Mouse (Mus musculus): ENCODE results near the gene Hacd2. TPM values are rescaled to one million over a fixed set of nuclear protein-coding genes. Genes with fewer than 3 reads are reported as not detected.

Gene Hacd2
- polyA plus RNA-seq, 2 experiments, result 52.8 to 62.2 TPM

- ATAC-seq (ENCODE audit: low FRiP score, low read depth) (peak; percentile 84), DNase-seq (ENCODE audit: low spot score) (peak; percentile 91)
- Histone ChIP-seq H3K4me1 (ENCODE audit: control insufficient read depth, insufficient read depth, low read length) (peaks cover 37% of the 10 kb centered on the region), H3K4me2 (replicated peaks; ENCODE audit: low read depth, low read length, severe bottlenecking) (0 out of 2 replicates have a peak overlapping the region, but pooled peaks have one; percentile 0), H3K27me3 (ENCODE audit: control insufficient read depth, insufficient read depth, low read length) (no peaks in the 10 kb centered on the region), H3K9ac (ENCODE audit: low read depth, low read length, severe bottlenecking) (no peak overlapping the region), H3K36me3 (ENCODE audit: control insufficient read depth, insufficient read depth, low read length) (no peaks in the 10 kb centered on the region), H3K4me3 (replicated peaks; ENCODE audit: low read length) (no peak overlapping the region), H3K9me3 (ENCODE audit: control insufficient read depth, low read length) (no peaks in the 10 kb centered on the region), H3K27ac (replicated peaks; ENCODE audit: low read depth, low read length) (no peak overlapping the region)
- no peak for TF ChIP-seq POLR2A (IDR thresholded peaks at IDR 0.05; ENCODE audit: borderline replicate concordance, extremely low read depth, insufficient read depth, insufficient read length)
- 21% methylated on average over 10 of the region's 10 CpGs for WGBS
Measured at GRCm38 (mm10) chr16:35110410-35111142, 88.3 kb downstream of the Hacd2 start.

- Histone ChIP-seq H3K9ac (ENCODE audit: low read depth, low read length, severe bottlenecking) (no peak overlapping the region), H3K4me3 (replicated peaks; ENCODE audit: low read length) (no peak overlapping the region), H3K4me1 (ENCODE audit: control insufficient read depth, insufficient read depth, low read length) (peaks cover 37% of the 10 kb centered on the region), H3K9me3 (ENCODE audit: control insufficient read depth, low read length) (no peaks in the 10 kb centered on the region), H3K27ac (replicated peaks; ENCODE audit: low read depth, low read length) (no peak overlapping the region), H3K36me3 (ENCODE audit: control insufficient read depth, insufficient read depth, low read length) (no peaks in the 10 kb centered on the region), H3K4me2 (replicated peaks; ENCODE audit: low read depth, low read length, severe bottlenecking) (no peak overlapping the region), H3K27me3 (ENCODE audit: control insufficient read depth, insufficient read depth, low read length) (no peaks in the 10 kb centered on the region)
- TF ChIP-seq POLR2A (IDR thresholded peaks at IDR 0.05; ENCODE audit: borderline replicate concordance, extremely low read depth, insufficient read depth, insufficient read length), result no peak
- 63% methylated on average over 8 of the region's 8 CpGs for WGBS
- no peak for DNase-seq (ENCODE audit: low spot score)
- ATAC-seq (ENCODE audit: low FRiP score, low read depth), result no peak
Measured at GRCm38 (mm10) chr16:35111143-35111620, 89.0 kb downstream of the Hacd2 start.

GRCm38 (mm10) chr16:35113496-35113895 lies 91.3 kb downstream of the Hacd2 start:
- no peaks in the 10 kb centered on the region for H3K27me3 ChIP-seq (ENCODE audit: control insufficient read depth, insufficient read depth, low read length)
- ATAC-seq (ENCODE audit: low FRiP score, low read depth), result no peak
- H3K27ac ChIP-seq (replicated peaks; ENCODE audit: low read depth, low read length), result no peak overlapping the region
- no peaks in the 10 kb centered on the region for H3K9me3 ChIP-seq (ENCODE audit: control insufficient read depth, low read length)
- peaks cover 18% of the 10 kb centered on the region for H3K4me1 ChIP-seq (ENCODE audit: control insufficient read depth, insufficient read depth, low read length)
- WGBS, result 87% methylated on average over 5 of the region's 5 CpGs
- no peak overlapping the region for H3K4me3 ChIP-seq (replicated peaks; ENCODE audit: low read length)
- no peak overlapping the region for H3K9ac ChIP-seq (ENCODE audit: low read depth, low read length, severe bottlenecking)
- H3K4me2 ChIP-seq (replicated peaks; ENCODE audit: low read depth, low read length, severe bottlenecking), result no peak overlapping the region
- no peak for TF ChIP-seq POLR2A (IDR thresholded peaks at IDR 0.05; ENCODE audit: borderline replicate concordance, extremely low read depth, insufficient read depth, insufficient read length)
- no peak for DNase-seq (ENCODE audit: low spot score)
- no peaks in the 10 kb centered on the region for H3K36me3 ChIP-seq (ENCODE audit: control insufficient read depth, insufficient read depth, low read length)

- DNase-seq (ENCODE audit: low spot score) (no peak), ATAC-seq (ENCODE audit: low FRiP score, low read depth) (no peak)
- Histone ChIP-seq H3K4me2 (replicated peaks; ENCODE audit: low read depth, low read length, severe bottlenecking) (no peak overlapping the region), H3K9ac (ENCODE audit: low read depth, low read length, severe bottlenecking) (no peak overlapping the region), H3K9me3 (ENCODE audit: control insufficient read depth, low read length) (no peaks in the 10 kb centered on the region), H3K36me3 (ENCODE audit: control insufficient read depth, insufficient read depth, low read length) (no peaks in the 10 kb centered on the region), H3K27ac (replicated peaks; ENCODE audit: low read depth, low read length) (no peak overlapping the region), H3K4me3 (replicated peaks; ENCODE audit: low read length) (no peak overlapping the region), H3K27me3 (ENCODE audit: control insufficient read depth, insufficient read depth, low read length) (no peaks in the 10 kb centered on the region), H3K4me1 (ENCODE audit: control insufficient read depth, insufficient read depth, low read length) (no peaks in the 10 kb centered on the region)
- 78% methylated on average over 7 of the region's 7 CpGs for WGBS
- no peak for TF ChIP-seq POLR2A (IDR thresholded peaks at IDR 0.05; ENCODE audit: borderline replicate concordance, extremely low read depth, insufficient read depth, insufficient read length)
Measured at GRCm38 (mm10) chr16:35116328-35116956, 94.2 kb downstream of the Hacd2 start.

GRCm38 (mm10) chr16:35117436-35117835 lies 95.2 kb downstream of the Hacd2 start:
- H3K27ac ChIP-seq (replicated peaks; ENCODE audit: low read depth, low read length), result no peak overlapping the region
- H3K9ac ChIP-seq (ENCODE audit: low read depth, low read length, severe bottlenecking), result no peak overlapping the region
- WGBS, result 68% methylated on average over 7 of the region's 7 CpGs
- no peak overlapping the region for H3K4me2 ChIP-seq (replicated peaks; ENCODE audit: low read depth, low read length, severe bottlenecking)
- H3K27me3 ChIP-seq (ENCODE audit: control insufficient read depth, insufficient read depth, low read length), result no peaks in the 10 kb centered on the region
- no peaks in the 10 kb centered on the region for H3K9me3 ChIP-seq (ENCODE audit: control insufficient read depth, low read length)
- TF ChIP-seq POLR2A (IDR thresholded peaks at IDR 0.05; ENCODE audit: borderline replicate concordance, extremely low read depth, insufficient read depth, insufficient read length), result no peak
- H3K4me1 ChIP-seq (ENCODE audit: control insufficient read depth, insufficient read depth, low read length), result no peaks in the 10 kb centered on the region
- ATAC-seq (ENCODE audit: low FRiP score, low read depth) (no peak), DNase-seq (ENCODE audit: low spot score) (no peak)
- H3K4me3 ChIP-seq (replicated peaks; ENCODE audit: low read length), result no peak overlapping the region
- H3K36me3 ChIP-seq (ENCODE audit: control insufficient read depth, insufficient read depth, low read length), result no peaks in the 10 kb centered on the region
